Mouse (Mus musculus): ENCODE data around the gene Olfr867. TPM values are rescaled to one million over a fixed set of nuclear protein-coding genes. Genes with fewer than 3 reads are reported as not detected.

The Olfr867 gene
- polyA plus RNA-seq (2014; fragmentation: Illumina TruSeq; extraction: RNeasy Lipid Tissue Mini Kit (QIAGEN cat#74804); ENCODE audit: low read depth, low replicate concordance): not detected

DNA sequence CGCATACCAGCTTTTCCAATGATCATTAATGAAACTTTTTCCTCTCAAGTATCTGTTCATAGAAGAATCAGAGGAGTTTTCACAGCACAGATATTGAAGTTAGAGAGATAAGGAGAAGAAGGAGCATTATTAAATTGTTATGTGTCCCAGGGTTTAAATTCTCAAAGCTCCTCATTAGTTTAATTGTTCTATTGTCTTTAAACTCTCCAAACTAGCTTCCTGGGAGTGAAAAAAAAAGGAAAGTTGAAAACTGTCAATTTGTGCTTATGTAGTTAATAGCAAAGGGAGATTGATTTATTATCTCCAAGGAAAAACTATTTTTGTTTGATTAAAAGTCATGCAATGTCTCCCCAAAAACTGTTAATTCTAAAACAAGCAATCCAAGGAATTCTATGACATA is at the start of gene Olfr867:
Olfr867 (minus strand) TSS at position 101 of the 400 bp plus-strand sequence.

GRCm38 (mm10) chr9:20098326-20098725 is 41.0 kb upstream of the Olfr867 start, which contains the start of gene Olfr868:
Gene Olfr868 (plus strand): TSS chr9:20098626.

DNA sequence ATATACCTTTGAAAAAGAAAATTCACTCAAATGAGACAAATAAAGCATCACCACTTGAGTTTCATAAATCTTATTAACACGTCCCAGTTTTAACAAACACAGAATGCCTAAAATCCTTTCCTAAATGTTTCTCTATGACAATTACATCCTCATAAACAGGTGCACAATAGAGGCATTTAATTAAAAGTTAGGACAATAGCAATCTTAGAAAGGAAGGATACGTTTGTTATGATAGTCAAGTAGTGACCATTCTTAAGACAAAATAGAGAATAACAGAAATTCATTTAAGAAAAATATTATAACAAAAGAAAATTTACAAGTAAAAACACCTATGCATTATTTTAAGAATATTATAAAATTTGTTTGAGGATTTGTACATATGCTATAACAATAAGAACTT is 29.4 kb downstream of the Olfr867 start, which contains the start of gene Olfr866:
Olfr866 (minus strand) TSS at position 101 of the 400 bp plus-strand sequence.

Other genes starting within 250 kb of the Olfr867 start
- not detected for gene Olfr860, start 207.8 kb downstream of the Olfr867 start, polyA plus RNA-seq (2014; fragmentation: Illumina TruSeq; extraction: RNeasy Lipid Tissue Mini Kit (QIAGEN cat#74804); ENCODE audit: low read depth, low replicate concordance)
- not detected for gene Olfr862, start 169.6 kb downstream of the Olfr867 start, polyA plus RNA-seq (2014; fragmentation: Illumina TruSeq; extraction: RNeasy Lipid Tissue Mini Kit (QIAGEN cat#74804); ENCODE audit: low read depth, low replicate concordance)
- gene Olfr77, start 140.7 kb downstream of the Olfr867 start, polyA plus RNA-seq (2014; fragmentation: Illumina TruSeq; extraction: RNeasy Lipid Tissue Mini Kit (QIAGEN cat#74804); ENCODE audit: low read depth, low replicate concordance): not detected
- gene Olfr866, start 29.5 kb downstream of the Olfr867 start, polyA plus RNA-seq (2014; fragmentation: Illumina TruSeq; extraction: RNeasy Lipid Tissue Mini Kit (QIAGEN cat#74804); ENCODE audit: low read depth, low replicate concordance): not detected
- gene Olfr868, start 41.1 kb upstream of the Olfr867 start, polyA plus RNA-seq (2014; fragmentation: Illumina TruSeq; extraction: RNeasy Lipid Tissue Mini Kit (QIAGEN cat#74804); ENCODE audit: low read depth, low replicate concordance): not detected
- gene Olfr869, start 71.4 kb upstream of the Olfr867 start, polyA plus RNA-seq (2014; fragmentation: Illumina TruSeq; extraction: RNeasy Lipid Tissue Mini Kit (QIAGEN cat#74804); ENCODE audit: low read depth, low replicate concordance): not detected
- gene Olfr870, start 116.5 kb upstream of the Olfr867 start, polyA plus RNA-seq (2014; fragmentation: Illumina TruSeq; extraction: RNeasy Lipid Tissue Mini Kit (QIAGEN cat#74804); ENCODE audit: low read depth, low replicate concordance): not detected
- gene Olfr871, start 154.6 kb upstream of the Olfr867 start, polyA plus RNA-seq (2014; fragmentation: Illumina TruSeq; extraction: RNeasy Lipid Tissue Mini Kit (QIAGEN cat#74804); ENCODE audit: low read depth, low replicate concordance): not detected
- gene Olfr872, start 179.6 kb upstream of the Olfr867 start, polyA plus RNA-seq (2014; fragmentation: Illumina TruSeq; extraction: RNeasy Lipid Tissue Mini Kit (QIAGEN cat#74804); ENCODE audit: low read depth, low replicate concordance): not detected
- not detected for gene Olfr39, start 224.8 kb upstream of the Olfr867 start, polyA plus RNA-seq (2014; fragmentation: Illumina TruSeq; extraction: RNeasy Lipid Tissue Mini Kit (QIAGEN cat#74804); ENCODE audit: low read depth, low replicate concordance)
- gene Olfr873, start 241.0 kb upstream of the Olfr867 start, polyA plus RNA-seq (2014; fragmentation: Illumina TruSeq; extraction: RNeasy Lipid Tissue Mini Kit (QIAGEN cat#74804); ENCODE audit: low read depth, low replicate concordance): not detected

Measured in kidney, adult 10 weeks (tissue).